Mouse (Mus musculus) telencephalon, adult 2 months (tissue): ENCODE measurements around the gene Ctnnal1.

Experiments
- DNase-seq: peaks from one replicate; pipeline ENCODE4 v3.0.0-alpha.2; 2011; ENCODE audit warnings: low read depth, low spot score

Ctnnal1 gene

DNA sequence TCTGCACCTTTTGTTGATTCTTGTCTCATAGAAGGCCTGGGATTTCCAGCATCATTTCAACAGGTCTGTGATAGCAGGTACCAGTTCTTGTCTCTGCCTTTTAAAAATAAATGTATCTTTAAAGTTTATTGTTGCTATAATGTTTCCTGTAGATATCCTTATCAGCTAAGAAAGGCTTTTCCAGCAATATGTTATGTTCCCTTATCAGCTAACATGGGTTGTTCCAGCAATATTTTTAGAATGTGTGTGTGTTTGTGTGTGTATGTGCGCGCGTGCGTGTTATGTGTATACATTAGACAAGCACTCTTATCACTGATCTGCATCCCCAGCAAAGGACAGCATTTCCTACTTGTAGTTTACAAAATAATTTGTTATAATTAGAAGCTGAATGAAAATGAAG lies 3.4 kb downstream of the Ctnnal1 start:
- DNase-seq = no peak

DNA sequence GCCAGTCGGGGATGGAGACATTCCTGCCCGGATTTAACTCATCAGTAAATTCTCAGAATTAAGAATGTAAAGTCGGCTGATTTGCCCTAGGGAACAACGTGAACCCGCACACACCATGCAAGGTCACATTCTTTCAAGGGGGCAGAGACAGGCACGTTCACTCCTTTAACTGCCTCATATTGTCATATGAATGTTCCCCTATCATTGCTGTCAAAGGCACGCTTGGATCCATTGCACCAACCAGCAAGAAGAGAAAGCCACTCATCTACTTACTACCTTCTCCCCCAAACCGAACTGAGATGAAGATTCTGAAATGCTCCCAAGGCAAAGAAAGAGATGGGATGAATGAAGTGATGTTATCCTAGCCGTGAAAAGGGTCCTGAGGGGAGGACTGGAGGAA lies 6.3 kb downstream of the Ctnnal1 start:
- DNase-seq = no peak

DNA sequence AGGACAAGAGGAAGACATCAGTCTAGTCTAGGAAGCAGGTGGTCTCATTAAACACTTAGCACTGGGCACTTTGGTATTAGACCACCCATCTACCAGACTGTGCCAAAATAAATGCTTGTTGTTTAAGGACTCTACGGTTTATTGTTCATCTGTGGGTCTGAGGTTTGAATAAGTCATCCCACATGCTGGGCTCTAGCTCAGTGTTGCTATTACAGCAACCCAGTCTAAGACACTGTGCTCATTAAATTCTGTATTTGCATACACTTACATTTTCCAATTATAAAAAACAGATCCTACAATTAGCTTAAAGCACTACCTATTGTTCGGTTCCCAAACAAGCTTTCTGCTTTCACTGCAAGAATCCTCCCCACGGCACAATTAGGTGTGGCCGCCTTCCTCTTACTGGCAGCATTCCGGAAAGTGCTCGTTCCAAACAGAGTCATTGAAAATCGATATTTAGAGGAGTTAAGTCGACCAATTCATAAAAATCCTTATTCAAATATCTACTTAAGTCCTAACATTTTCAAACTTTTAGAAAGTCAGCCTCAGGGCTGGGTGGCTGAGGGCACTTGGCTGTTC lies 8.5 kb downstream of the Ctnnal1 start:
- DNase-seq = no peak

DNA sequence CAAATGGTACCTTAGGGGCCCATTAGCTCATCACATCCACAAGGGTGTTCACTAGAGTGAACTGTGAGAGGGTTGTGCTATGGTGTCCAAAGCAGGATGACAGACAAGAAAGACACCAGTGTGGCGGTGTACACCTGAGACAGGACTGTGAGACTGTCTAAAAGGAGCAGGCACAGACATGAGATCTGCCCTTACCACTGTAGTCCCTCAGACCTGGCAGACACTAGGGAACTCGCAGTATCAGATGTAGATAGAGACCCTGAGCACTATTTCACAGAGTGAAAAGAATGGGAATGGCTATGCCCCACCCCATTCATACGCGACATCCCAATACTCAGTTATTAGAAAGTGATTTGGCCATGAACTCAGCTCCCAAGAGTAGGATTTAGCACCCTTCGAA lies 9.1 kb downstream of the Ctnnal1 start:
- DNase-seq = no peak

DNA sequence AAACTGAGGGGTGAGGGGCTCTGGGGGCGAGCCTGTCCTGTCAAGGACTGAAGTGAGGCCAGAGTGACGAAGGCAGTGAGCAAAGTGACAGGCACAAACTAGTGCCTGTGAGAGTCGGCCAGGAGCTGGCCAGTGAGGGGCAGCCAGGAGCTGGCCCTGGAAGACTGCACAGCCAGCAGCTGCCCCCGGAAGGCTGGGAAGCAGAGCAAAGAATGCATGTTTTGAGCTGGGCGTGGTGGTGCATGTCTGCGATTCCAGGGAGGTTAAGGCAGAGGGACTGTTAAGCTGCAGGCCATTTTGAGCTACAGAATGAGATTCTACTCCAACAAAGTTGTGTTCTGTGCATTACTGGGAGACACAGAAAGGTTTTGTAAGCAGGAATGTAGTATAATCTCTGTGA lies 14.3 kb downstream of the Ctnnal1 start:
- no peak for DNase-seq

DNA sequence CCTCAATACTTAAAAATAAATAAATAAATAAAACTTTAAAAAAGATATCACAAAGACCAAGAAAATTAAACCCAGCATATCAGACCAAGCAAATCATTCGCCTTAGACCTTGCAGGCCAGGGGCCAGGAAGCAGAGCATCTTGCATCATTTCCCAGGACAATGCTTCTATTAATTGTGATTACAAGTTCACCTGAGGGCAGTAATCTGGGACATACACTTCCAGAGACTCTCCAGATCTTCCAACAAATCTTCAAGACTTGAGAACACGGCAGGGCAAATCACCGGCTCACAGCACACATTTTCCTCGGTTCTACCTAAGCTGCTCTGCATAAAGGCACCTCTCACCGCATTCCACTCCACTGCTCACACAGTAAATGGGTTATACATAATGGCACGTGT lies 16.9 kb downstream of the Ctnnal1 start:
- DNase-seq = no peak

DNA sequence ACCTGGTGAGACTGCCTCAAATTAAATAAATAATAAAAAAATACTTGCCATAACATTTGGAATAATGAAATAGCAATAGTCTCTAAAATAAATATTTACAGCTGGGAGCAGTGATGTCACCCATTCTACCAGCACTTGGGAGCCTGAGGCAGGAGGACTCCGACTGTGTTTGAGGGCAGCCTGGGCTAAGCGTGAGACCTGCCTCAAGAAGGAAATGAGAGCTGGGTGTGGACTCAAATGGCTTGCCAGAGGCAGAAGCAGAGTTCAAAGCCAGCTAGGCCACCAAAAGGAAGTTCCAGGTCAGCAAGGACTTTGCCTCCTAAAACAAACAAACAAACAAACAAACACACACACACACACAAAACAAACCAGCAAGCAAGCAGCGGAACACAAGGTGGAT lies 17.6 kb downstream of the Ctnnal1 start:
- no peak for DNase-seq

DNA sequence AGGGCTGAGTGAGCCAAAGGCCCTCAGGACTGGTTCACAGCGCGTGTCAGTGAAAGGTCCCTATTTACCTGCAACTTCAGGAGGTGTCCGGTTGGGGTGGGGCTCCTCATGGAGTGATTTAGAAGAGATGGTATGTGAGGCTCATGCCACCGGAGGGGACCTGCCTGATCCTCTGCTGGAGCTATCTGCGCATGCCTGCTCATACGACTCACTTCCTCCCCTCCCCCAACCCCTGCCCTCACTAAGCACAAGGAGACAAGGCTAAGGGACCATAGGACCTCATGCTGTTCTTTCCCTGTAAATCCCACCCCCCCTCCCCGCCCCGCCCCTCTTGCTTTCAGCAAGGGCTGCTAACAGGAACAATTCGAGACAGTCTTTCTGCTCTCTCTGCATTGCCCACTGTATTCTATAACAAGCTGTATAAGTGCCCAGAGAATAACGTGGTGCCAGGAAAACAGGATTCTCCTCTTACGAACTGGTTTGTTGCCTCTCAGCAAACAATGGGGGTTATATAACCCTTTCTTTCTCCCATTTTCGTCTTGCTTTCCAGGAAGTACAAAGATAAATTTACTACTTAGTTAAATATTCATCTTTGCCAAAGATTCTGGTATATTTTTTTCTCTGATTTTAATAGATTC lies 19.0 kb downstream of the Ctnnal1 start:
- no peak for DNase-seq

DNA sequence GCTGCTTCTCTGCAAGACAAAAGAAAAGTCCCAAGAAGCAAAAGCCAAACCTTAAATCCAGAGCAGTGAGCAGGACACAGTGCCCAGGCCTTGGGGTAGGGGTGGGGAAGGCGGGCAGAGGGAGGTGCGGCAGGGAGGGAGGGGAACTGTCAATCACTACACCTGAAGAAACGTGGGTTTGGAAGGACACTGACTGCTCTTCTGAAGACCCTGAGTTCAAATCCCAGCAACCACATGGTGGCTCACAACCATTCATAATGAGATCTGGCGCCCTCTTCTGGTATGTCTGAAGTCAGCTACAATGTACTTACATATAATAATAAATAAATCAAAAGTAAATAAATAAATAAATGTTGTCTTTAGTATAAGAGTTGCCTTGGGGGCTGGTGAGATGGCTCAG lies 20.1 kb downstream of the Ctnnal1 start:
- no peak for DNase-seq

DNA sequence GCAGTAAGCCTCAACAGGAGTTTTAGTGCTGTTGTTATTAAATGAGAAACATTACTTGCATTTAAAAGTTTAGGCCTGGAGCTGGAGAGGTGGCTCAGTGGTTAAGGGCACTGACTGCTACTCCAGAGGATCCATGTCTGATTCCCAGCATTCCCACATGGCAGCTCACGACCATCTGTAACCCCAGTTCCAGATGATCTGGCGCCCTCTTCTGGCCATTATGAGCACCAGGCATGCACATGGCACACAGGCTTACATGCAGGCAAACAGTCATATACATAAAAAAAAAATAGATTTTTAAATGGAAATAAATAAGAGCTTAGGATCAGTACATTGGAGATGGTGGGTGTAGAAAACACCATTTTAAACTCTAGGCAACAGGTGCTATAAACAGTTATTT lies 21.0 kb downstream of the Ctnnal1 start:
- DNase-seq = no peak

DNA sequence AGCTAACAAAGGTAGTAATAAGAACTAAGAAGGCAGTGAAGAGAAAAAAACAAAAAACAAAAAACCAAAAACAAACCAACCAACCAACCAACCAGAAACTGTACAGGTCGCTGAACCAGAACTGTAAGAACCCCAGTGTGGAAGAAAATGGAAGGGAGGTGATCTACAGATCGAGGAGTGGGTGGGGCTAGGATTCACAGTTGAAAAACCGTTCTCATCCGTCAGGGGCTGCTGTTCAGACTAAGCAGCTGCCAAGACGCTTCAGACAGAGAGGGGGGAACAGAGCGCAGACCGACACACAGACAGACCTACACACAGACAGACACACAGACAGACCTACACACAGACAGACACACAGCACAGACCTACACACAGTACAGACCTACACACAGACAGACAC lies 22.5 kb downstream of the Ctnnal1 start:
- no peak for DNase-seq

DNA sequence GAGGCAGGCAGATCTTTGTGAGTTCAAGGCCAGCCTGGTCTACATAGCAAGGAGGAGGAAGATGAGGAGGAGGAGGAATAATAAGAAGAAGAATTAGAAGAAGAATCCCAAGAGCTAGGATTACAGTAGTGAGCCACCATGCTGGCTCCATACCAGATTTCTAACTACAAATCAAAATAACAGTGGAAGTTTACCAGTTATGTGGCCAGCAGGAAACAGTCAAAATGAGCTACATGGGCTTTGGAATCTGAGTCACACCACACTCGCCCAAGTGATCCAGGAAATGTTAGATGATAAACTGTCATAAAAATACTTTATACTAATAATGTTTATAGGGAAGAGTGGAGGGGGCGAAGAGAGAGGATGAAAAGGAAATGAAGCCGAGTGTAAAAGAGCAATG lies 24.7 kb downstream of the Ctnnal1 start:
- no peak for DNase-seq

DNA sequence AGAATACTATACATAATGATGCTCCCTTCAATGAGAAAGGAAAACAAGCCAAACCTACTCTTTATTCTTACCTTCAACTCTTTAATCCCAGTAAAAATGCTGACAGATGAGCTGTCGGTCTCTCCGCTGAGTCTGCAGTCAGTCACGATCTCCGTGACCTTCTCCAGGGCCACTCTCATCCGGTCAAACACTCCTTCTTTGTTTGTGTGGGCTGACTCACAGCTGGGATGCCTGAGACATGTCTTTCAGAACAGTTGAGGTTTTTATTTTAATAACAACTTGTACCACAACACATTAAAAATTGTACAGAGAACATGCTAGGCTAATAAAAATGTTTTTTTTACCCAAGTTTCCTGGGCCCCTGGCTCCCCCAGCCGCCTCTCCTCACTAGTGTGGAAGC lies 27.3 kb downstream of the Ctnnal1 start:
- DNase-seq = no peak

DNA sequence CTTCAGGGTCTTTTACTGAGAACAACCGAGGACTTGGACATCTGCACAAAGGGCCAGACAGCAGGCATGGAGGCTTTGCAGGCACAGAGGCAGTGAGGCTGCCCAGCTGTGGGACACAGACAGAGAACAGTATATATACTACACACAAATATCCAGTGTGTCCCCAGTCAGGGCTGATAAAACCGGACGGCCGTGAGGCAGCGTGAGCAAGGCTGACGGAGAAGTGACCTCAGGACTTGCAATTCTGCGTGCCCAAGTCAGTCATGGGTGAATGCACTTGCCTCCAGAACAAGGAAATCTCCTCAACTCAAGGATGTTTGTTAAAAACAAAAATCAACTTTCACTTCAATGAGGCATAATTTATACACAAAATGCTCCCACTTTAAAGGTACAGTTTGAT lies 33.0 kb downstream of the Ctnnal1 start:
- no peak for DNase-seq

DNA sequence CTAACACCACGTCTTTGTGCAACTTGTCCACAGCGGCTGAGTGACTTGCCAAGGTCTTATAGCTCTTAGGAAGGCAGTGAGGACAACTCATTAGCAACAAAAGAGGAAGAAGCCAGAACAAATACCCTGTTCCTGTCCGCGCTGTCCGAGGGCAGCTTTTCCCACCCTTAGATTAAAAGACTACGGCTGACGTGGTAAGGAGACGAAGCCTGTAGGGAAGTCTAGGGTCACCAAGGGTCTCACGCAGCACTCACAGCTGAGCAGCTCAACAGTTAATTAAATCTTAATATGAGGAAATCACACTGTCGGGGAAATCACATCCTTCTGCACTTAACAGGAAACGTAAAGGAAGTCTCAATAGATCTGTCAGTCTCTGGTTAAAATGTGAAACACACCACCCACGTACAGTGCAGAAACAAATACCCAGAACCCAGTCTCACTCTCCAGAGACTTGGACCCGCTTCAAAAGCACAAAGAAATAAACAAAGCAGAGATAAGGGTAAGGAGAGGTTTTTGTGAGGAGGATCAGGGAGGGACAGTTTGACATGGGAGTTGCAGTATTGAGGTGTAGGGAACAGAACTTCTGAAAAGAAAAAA lies 33.9 kb downstream of the Ctnnal1 start:
- DNase-seq = no peak

DNA sequence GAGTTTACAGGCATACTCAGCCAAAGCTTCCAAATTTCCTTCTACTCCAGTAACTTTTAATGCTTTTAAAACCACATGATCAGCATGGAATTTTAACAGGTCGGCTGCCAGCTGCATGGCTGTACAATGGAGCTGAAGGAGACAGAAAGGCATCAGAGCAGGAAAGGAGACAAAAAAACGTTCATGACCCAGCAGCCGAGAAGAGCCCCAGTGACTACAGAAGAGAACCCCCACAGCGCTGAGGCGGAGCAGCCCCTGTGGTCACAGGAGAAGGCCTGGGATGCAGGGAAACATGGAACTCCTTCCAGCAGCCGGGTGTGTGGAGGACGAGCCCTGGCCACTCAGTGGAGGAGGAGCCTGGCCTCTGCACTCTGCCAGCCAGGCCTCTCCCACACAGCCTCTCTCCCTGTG lies 35.5 kb downstream of the Ctnnal1 start:
- DNase-seq = no peak

DNA sequence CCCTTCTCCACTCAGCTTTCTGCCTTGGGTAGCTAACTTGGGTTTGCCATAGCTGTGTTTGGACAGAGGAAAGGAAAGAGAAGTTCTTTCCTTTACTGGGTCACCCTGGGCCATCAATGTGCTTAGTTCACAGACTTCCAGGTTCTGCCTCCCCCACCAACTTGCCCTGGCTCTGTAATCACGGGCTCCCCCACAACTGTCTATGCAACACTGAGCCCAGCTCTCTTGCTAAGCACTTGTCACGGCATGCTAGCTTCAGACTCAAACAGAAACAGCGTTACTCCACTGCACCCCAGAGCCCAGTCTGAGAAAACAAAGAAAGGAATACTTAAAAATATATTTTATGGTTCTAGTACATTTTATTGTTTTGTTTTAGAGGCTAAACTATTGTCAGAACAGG lies 36.1 kb downstream of the Ctnnal1 start:
- no peak for DNase-seq

DNA sequence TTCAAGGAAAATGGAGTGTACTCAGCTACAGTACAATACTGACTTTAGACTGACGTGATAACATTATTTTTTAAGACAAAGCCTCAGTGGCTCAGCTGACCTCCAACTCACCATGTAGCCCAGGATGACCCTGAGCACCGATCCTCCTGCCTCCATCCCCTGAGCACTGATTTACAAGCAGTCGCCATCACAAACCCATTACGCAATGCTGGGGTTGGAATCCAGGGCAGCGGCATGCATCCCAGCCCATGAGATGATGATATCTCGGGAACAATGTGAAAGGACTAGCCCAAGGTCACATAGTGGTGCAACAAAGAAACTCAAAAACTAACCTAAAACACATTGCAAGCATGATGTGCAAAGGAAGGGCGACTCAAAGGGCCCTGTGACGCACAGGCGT lies 40.8 kb downstream of the Ctnnal1 start:
- DNase-seq = no peak

DNA sequence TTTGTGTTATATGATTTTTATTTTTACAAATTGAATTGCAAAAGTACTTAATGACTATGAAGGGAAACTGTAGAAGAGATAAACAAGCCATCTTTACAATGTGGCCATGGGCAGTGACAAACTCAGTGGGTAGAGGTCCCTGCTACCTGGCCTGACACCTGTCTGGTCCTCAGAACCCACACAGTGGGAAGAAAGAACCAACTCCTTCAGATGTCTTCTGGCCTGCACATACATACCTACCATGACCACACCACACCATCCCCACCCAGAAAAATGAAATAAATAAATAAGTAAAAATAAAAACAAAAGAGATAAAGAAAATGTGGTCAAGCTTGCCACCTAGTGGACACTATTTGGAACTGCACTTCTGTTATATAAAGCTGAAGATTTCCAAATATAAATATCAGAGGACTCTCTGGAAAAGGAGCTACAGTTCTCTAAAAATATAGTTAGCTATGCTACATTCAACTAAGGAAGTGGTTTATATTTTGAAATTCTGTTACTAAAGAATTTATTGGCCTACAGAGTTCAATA lies 44.9 kb downstream of the Ctnnal1 start:
- peak; percentile 26 for DNase-seq

DNA sequence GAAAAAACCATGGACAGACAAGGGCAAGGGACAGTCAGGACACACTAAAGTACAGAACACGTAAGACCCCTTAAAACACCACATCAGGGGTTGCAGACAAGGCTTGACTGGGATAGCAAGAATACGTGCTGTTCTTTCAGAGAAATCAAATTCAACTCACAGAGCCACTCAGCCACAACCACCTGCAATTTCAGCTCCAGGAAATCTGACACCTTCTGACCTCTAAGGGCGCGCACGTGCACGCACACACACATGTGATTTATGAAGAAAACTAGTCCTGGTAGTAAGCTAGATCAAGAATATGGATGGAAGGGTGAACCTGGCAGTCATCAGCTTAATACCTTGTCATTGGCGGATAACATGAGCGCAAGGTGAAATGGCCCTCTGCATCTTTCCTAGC lies 49.9 kb downstream of the Ctnnal1 start:
- DNase-seq = no peak

DNA sequence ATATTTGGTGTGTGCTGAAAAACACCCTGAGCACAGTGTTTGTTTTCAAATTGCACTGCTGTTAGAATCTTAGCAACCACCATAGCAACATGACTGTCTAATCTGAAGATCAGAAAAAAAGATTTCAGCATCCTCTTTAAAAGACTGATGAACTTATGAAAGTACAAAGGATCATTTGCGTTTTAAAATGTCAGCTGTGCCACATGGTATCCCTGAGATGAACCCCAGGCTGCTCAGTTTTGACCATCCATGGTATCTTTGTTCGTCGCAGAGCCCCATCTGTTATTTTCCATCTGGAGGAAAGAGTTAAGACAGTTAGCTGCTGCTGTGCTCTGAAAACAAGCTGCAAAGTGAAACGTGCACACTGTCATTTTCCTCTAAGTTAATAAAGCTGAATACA lies 52.9 kb downstream of the Ctnnal1 start:
- no peak for DNase-seq

DNA sequence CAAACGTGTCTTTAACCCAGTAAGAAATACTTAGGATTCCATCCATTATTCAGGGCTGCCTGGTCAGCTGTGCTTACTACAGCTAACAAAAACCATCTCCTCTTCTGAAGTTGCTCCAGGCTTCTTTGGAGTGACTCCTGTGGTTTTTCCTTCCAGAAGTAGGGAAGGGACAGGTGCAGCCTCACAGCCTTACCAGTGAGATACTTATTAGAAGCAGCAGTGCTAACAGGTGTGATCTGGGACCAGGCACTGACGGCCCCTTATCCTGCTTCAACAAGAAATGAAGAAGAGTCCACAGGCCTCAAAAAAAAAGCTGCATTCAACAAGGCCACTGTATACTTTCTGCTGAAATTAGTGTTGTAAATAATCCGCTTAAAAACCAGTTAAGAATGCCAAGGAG lies 53.3 kb downstream of the Ctnnal1 start:
- DNase-seq = no peak

DNA sequence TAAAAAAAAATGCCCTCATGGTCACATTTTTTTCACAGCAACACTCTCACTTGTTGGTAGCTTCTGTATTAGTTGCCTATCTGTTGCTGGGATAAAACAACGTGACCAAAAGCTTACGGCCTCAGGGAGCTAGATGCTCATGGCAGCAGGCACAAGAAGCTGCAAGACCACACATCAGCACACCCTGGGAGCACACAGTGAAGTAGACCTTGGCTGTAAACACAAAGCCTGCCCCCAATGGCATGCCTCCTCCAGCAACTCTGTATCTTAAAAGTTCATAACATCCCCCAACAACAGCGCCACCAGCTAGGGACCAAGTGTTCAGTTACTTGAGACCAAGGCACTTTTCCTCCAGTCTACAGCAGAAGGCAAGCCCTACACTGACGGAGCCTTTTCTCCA lies 55.9 kb downstream of the Ctnnal1 start:
- DNase-seq = no peak
